Mouse (Mus musculus): Measurements from ENCODE around the gene Ano1. TPM values are rescaled to one million over a fixed set of nuclear protein-coding genes. Genes with fewer than 3 reads are reported as not detected.

Ano1 gene
- polyA plus RNA-seq, 1 experiment from 2014 or later = not detected

DNA sequence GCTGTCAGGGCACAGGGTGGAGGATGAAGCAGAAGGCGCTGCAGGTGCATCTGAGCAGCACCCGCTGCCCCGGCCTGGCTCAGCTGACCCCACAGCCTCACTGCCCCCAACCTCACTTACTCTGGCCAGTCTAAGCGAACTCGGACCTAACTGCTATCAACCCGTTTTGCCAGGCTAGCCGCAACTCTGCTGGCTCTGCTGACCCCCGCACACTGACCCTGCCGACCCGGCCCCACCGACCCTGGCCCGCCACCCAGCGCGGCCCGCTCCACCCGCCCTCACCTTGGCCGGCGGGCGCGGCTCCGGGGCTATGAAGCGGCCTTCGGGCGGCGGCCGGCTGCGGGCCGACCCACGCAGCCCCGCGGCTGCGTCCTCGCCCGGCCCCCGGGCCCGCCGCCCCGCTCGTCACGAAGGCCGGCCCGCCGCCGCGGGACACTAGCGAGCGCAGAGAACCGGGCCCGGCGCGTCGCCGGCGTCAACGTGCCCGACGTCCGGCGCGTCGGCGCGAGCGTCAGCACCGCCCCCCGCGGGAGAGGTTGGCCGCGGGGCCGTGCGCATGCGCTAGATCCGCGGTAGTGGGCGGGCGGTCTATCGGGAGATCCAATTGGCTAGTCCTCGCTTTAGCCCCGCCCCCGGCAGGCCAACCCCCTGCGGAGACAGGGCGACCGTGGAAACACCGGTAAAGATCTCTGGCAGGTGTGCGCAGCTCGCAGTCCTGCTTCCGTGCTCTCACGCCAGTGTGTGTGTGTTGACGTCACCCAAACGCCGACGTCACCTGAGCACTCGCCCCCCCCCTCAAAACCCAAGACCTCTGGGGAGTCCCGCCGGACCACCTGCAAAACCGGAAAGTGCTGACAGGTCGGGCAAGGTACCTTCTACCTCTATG lies 198.3 kb downstream of the Ano1 start, which contains the start of gene Ppfia1:
Gene Ppfia1, minus strand, starts transcription at position 493 of the 886 bp plus-strand sequence.
- peak within 1 kb of the TSS; percentile 72 for H3K4me3 ChIP-seq (ENCODE audit: inconsistent target)
- peaks cover 48% of the 10 kb centered on the region for H3K79me2 ChIP-seq (ENCODE audit: inconsistent target)
- under 1% methylated on average over 94 of the region's 97 CpGs for WGBS (ENCODE audit: missing documents)
- no peak within 1 kb of the TSS for H3K27ac ChIP-seq
- H3K36me3 ChIP-seq (ENCODE audit: inconsistent target) = peaks cover 28% of the 10 kb centered on the region; the same call in 1 of the 2 replicates

DNA sequence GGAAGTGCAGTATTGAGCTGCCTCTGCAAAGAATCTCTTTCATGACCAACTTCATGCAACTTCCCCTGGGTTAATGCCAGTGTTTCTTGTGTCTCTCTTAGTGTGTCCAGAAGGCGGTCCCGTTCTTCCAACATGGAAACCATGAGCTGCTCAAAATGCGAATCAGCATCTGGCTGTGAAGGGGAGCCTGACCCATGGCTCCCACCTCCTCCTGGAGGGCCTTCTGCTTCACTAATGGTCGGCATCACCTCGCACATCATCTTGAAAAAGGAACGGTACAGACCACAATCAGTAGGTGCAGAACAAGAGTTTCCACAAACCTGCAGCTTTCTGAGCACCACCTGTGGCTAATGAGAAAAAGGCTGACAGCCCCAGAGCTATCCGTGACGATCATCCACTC lies 199.5 kb downstream of the Ano1 start:
- Histone ChIP-seq H3K4me3 (ENCODE audit: inconsistent target) (no peak overlapping the region; the same call in 1 of the 2 replicates), H3K79me2 (ENCODE audit: inconsistent target) (peaks cover 60% of the 10 kb centered on the region), H3K36me3 (ENCODE audit: inconsistent target) (peaks cover 37% of the 10 kb centered on the region; the same call in 1 of the 2 replicates), H3K27ac (no peak overlapping the region)
- 92% methylated on average over 8 of the region's 8 CpGs for WGBS (ENCODE audit: missing documents)

DNA sequence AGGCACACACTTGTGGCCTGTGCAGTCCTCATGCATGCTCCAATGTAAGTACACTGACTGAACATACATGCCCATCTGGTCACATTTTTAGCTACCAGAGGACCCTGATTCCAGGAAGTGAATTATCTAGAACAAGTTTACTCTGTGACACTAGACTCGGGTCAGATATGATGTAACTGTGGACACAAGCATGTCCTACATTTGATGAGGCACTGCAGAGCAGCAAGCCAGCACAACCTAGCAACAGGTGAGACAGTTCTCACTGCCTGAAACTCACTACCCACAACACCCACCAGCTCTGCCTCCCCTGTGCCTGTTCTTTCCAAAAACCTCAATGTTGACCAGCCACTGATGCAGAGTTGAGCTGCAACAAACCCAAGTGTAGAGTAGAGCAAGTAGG lies 201.0 kb downstream of the Ano1 start:
- 45% methylated on average over 1 of the region's 1 CpGs for WGBS (ENCODE audit: missing documents)
- peaks cover 37% of the 10 kb centered on the region; the same call in 1 of the 2 replicates for H3K36me3 ChIP-seq (ENCODE audit: inconsistent target)
- H3K27ac ChIP-seq = no peak overlapping the region
- H3K79me2 ChIP-seq (ENCODE audit: inconsistent target) = peaks cover 74% of the 10 kb centered on the region
- H3K4me3 ChIP-seq (ENCODE audit: inconsistent target) = no peak overlapping the region

DNA sequence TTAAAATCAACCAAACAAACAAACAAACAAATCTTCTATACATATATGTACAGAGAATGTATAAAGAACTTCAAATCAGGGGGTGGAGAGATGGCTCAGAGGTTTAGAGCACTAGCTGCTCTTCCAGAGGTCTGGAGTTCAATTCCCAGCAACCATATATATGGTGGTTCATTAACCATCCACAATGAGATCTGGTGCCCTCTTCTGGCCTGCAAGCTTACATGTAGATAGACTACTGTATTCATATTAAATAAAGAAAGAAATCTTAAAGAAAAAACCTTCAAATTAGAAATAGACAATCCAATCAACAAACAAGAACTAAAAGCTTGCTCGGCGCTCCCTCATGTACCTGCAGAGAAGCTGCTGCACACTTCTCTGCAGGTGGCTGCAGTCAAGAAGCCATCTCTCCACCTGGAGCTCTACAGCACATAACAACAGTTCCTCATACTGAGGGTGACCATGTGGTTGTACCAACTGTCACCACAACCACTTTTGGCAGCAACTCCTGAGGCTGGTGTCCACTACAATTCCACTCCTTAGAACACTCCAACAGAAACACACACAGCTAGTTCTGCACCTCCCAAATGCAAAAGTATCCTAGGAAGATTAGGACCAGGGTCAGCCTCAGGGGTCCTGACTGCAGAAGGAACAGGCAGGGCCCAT lies 201.7 kb downstream of the Ano1 start:
- Histone ChIP-seq H3K4me3 (ENCODE audit: inconsistent target) (no peak overlapping the region), H3K27ac (no peak overlapping the region), H3K36me3 (ENCODE audit: inconsistent target) (peaks cover 37% of the 10 kb centered on the region; the same call in 1 of the 2 replicates), H3K79me2 (ENCODE audit: inconsistent target) (peaks cover 82% of the 10 kb centered on the region)
- 94% methylated on average over 2 of the region's 2 CpGs for WGBS (ENCODE audit: missing documents)

DNA sequence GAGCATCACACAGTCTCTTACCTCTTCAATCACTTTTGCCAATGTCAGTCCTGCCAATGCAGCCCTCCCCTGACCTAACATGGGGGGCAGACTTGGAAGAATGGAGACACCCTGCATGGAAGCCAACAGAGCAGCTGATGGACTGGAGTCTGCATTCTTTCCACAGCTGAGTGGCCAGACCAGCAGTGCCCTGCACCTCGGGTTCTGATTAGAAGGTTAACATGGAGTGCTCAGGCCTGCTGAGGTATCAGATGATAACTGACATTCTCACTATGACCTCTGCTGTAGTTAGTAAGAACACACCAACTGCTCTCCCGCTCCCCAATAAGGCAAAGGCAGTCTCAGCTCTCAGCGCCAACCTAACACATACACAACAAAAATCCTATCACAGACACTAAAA lies 206.5 kb downstream of the Ano1 start:
- Histone ChIP-seq H3K27ac (no peak overlapping the region), H3K36me3 (ENCODE audit: inconsistent target) (peaks cover 23% of the 10 kb centered on the region; the same call in 1 of the 2 replicates), H3K4me3 (ENCODE audit: inconsistent target) (no peak overlapping the region), H3K79me2 (ENCODE audit: inconsistent target) (peaks cover 97% of the 10 kb centered on the region)
- 96% methylated on average over 3 of the region's 3 CpGs for WGBS (ENCODE audit: missing documents)

DNA sequence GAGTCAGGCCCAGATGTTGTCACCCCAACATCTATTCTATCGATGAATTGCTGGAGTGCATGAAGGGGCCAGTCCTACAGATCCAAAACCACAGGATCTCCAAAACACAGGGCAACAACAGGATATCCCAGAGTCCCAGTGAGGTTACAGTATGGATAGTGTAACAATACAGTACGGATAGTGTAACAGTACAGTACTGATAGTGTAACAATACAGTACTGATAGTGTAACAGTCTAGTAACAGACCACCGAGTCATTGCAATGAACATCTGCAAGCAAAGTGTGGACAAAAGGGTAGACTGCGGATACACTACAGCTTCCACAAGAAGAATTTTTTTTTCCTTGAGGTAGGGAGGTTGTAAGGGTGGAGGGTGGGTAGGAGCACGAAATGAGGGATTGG lies 210.4 kb downstream of the Ano1 start:
- H3K79me2 ChIP-seq (ENCODE audit: inconsistent target) = peaks cover 92% of the 10 kb centered on the region
- H3K36me3 ChIP-seq (ENCODE audit: inconsistent target) = no peaks in the 10 kb centered on the region
- no peak overlapping the region for H3K27ac ChIP-seq
- H3K4me3 ChIP-seq (ENCODE audit: inconsistent target) = no peak overlapping the region
- 95% methylated on average over 4 of the region's 5 CpGs for WGBS (ENCODE audit: missing documents)

DNA sequence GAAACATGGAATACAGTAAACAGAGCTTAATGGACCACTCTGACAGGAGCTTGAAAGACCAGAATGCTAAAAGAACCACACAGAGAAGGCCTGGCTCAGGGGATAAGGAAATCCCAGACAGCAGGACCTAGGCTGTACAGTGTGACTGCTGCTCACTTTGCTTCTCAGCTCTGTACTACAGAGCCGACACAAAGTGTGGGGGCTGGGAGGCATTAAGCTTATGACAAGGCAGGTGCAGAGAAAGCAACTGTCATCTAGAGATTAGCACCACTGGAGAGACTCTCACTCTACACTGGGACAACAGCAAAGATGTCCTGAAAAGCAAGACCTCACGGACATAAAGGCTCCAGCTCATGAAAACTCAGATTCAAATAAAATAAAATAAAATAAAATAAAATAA lies 212.6 kb downstream of the Ano1 start:
- Histone ChIP-seq H3K79me2 (ENCODE audit: inconsistent target) (peaks cover 91% of the 10 kb centered on the region), H3K27ac (no peak overlapping the region), H3K36me3 (ENCODE audit: inconsistent target) (no peaks in the 10 kb centered on the region), H3K4me3 (ENCODE audit: inconsistent target) (no peak overlapping the region)
- 97% methylated on average over 2 of the region's 2 CpGs for WGBS (ENCODE audit: missing documents)

Other genes starting within 250 kb of the Ano1 start
- 25.9 to 74.0 TPM (median 35.3 TPM) in 3 replicates for gene Ppfia1, start 198.2 kb downstream of the Ano1 start, polyA plus RNA-seq (2018)
- 9.0 to 12.9 TPM (median 10.1 TPM) in 3 replicates for gene Fadd, start 169.5 kb downstream of the Ano1 start, polyA plus RNA-seq (2018)
- not detected in 3 replicates for gene Fgf3, start 86.1 kb upstream of the Ano1 start, polyA plus RNA-seq (2018)
- gene Fgf4, start 95.4 kb upstream of the Ano1 start, polyA plus RNA-seq (2018) = not detected in 3 replicates
- gene Fgf15, start 144.6 kb upstream of the Ano1 start, polyA plus RNA-seq (2018) = not detected in 3 replicates
- gene LTO1, start 163.1 kb upstream of the Ano1 start, polyA plus RNA-seq (2018) = 35.0 to 45.0 TPM (median 40.9 TPM) in 3 replicates
- gene Ccnd1, start 188.0 kb upstream of the Ano1 start, polyA plus RNA-seq (2018) = 17.6 to 482 TPM (median 57.2 TPM) in 3 replicates